Mouse (Mus musculus): ENCODE data around the gene Wdfy3. TPM values are rescaled to one million over a fixed set of nuclear protein-coding genes. Genes with fewer than 3 reads are reported as not detected.
"Not testable (repeated sequence)": the region's sequence is repeated elsewhere in the genome, so short reads cannot be mapped to it uniquely, and the experiment has no call there.

Wdfy3 gene
- polyA plus RNA-seq, 1 experiment from 2014 or later, result 15.1 TPM

GRCm38 (mm10) chr5:101988476-101988875 is 81.2 kb downstream of the Wdfy3 start:
- TF ChIP-seq CTCF (IDR thresholded peaks at IDR 0.05; ENCODE audit: low read depth), result no peak

DNA sequence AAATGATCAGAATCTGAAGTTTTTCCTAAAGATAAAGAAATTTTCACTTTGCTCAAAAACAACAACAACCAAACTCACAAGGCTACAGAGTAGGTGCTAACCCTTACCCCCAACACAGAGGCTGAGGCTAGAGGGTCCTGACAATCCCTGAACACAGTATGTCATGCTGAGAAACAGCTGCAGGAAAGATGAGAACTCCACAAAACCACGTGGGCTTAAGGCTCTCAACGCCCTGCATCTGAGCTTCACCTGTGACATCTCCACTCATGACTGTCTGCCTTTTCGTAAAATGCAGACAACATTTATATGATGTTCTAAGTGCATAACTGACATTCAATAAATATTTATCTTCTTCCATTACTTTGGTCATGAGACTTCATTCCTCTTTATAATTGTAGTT is 83.0 kb downstream of the Wdfy3 start:
- Histone ChIP-seq H3K9me3 (replicated peaks; ENCODE audit: low read length) (no peaks in the 10 kb centered on the region), H3K4me2 (ENCODE audit: low read length) (no peak overlapping the region), H3K36me3 (ENCODE audit: insufficient read depth, low read length) (no peaks in the 10 kb centered on the region), H3K4me1 (replicated peaks; ENCODE audit: insufficient read depth, low read length) (peaks cover 7% of the 10 kb centered on the region; the same call in 1 of the 2 replicates), H3K4me3 (replicated peaks; ENCODE audit: low read depth, low read length) (no peak overlapping the region), H3K27ac (no peak overlapping the region), H3K9ac (ENCODE audit: low read depth, low read length) (no peak overlapping the region), H3K27me3 (ENCODE audit: insufficient read depth, low read length) (no peaks in the 10 kb centered on the region)
- TF ChIP-seq CTCF (IDR thresholded peaks at IDR 0.05; ENCODE audit: low read depth), result no peak
- DNase-seq (ENCODE audit: low spot score), result no peak
- no peak for ATAC-seq (replicated peaks; ENCODE audit: low FRiP score, low read depth)
- 57% methylated on average over 3 of the region's 3 CpGs for WGBS

More at GRCm38 (mm10) chr5:101988476-101988875, 81.2 kb downstream of the Wdfy3 start:
- DNase-seq (ENCODE audit: low spot score) (no peak), ATAC-seq (replicated peaks; ENCODE audit: low FRiP score, low read depth) (no peak)
- WGBS, result 94% methylated on average over 10 of the region's 10 CpGs
- Histone ChIP-seq H3K27ac (no peak overlapping the region), H3K4me3 (replicated peaks; ENCODE audit: low read depth, low read length) (no peak overlapping the region), H3K9ac (ENCODE audit: low read depth, low read length) (no peak overlapping the region), H3K4me2 (ENCODE audit: low read length) (no peak overlapping the region), H3K36me3 (ENCODE audit: insufficient read depth, low read length) (no peaks in the 10 kb centered on the region), H3K4me1 (replicated peaks; ENCODE audit: insufficient read depth, low read length) (peaks cover 7% of the 10 kb centered on the region; the same call in 1 of the 2 replicates), H3K9me3 (replicated peaks; ENCODE audit: low read length) (no peaks in the 10 kb centered on the region), H3K27me3 (ENCODE audit: insufficient read depth, low read length) (no peaks in the 10 kb centered on the region)

- no peaks in the 10 kb centered on the region for H3K9me3 ChIP-seq (replicated peaks; ENCODE audit: low read length)
- no peak overlapping the region for H3K9ac ChIP-seq (ENCODE audit: low read depth, low read length)
- H3K36me3 ChIP-seq (ENCODE audit: insufficient read depth, low read length), result peaks cover 21% of the 10 kb centered on the region
- no peak for DNase-seq (ENCODE audit: low spot score)
- peak overlapping the region; percentile 71 for H3K27ac ChIP-seq
- H3K4me3 ChIP-seq (replicated peaks; ENCODE audit: low read depth, low read length), result no peak overlapping the region
- 72% methylated on average over 5 of the region's 5 CpGs for WGBS
- ATAC-seq (replicated peaks; ENCODE audit: low FRiP score, low read depth), result no peak
- TF ChIP-seq CTCF (IDR thresholded peaks at IDR 0.05; ENCODE audit: low read depth), result no peak
- H3K4me1 ChIP-seq (replicated peaks; ENCODE audit: insufficient read depth, low read length), result no peaks in the 10 kb centered on the region
- no peaks in the 10 kb centered on the region for H3K27me3 ChIP-seq (ENCODE audit: insufficient read depth, low read length)
- no peak overlapping the region for H3K4me2 ChIP-seq (ENCODE audit: low read length)
Measured at GRCm38 (mm10) chr5:101982239-101982638, 87.5 kb downstream of the Wdfy3 start.

GRCm38 (mm10) chr5:101979594-101979993 is 90.1 kb downstream of the Wdfy3 start:
- ATAC-seq (replicated peaks; ENCODE audit: low FRiP score, low read depth) (no peak), DNase-seq (ENCODE audit: low spot score) (no peak)
- WGBS, result 93% methylated on average over 6 of the region's 6 CpGs
- H3K4me2 ChIP-seq (ENCODE audit: low read length), result no peak overlapping the region
- no peak overlapping the region for H3K4me3 ChIP-seq (replicated peaks; ENCODE audit: low read depth, low read length)
- no peaks in the 10 kb centered on the region for H3K27me3 ChIP-seq (ENCODE audit: insufficient read depth, low read length)
- H3K9ac ChIP-seq (ENCODE audit: low read depth, low read length), result no peak overlapping the region
- H3K4me1 ChIP-seq (replicated peaks; ENCODE audit: insufficient read depth, low read length), result no peaks in the 10 kb centered on the region
- no peak for TF ChIP-seq CTCF (IDR thresholded peaks at IDR 0.05; ENCODE audit: low read depth)
- no peaks in the 10 kb centered on the region for H3K9me3 ChIP-seq (replicated peaks; ENCODE audit: low read length)
- peaks cover 21% of the 10 kb centered on the region for H3K36me3 ChIP-seq (ENCODE audit: insufficient read depth, low read length)
- no peak overlapping the region for H3K27ac ChIP-seq

GRCm38 (mm10) chr5:101972594-101972993 is 97.1 kb downstream of the Wdfy3 start:
- DNase-seq (ENCODE audit: low spot score); ATAC-seq (replicated peaks; ENCODE audit: low FRiP score, low read depth); H3K27me3 ChIP-seq (ENCODE audit: insufficient read depth, low read length); H3K9me3 ChIP-seq (replicated peaks; ENCODE audit: low read length); H3K9ac ChIP-seq (ENCODE audit: low read depth, low read length); H3K27ac ChIP-seq; H3K4me2 ChIP-seq (ENCODE audit: low read length); H3K36me3 ChIP-seq (ENCODE audit: insufficient read depth, low read length); H3K4me3 ChIP-seq (replicated peaks; ENCODE audit: low read depth, low read length): not testable (repeated sequence)
- WGBS, result 67% methylated on average over 4 of the region's 4 CpGs
- H3K4me1 ChIP-seq (replicated peaks; ENCODE audit: insufficient read depth, low read length), result peaks cover 19% of the 10 kb centered on the region
- TF ChIP-seq CTCF (IDR thresholded peaks at IDR 0.05; ENCODE audit: low read depth), result peak; percentile 46

- Histone ChIP-seq H3K36me3 (ENCODE audit: insufficient read depth, low read length) (peaks cover 4% of the 10 kb centered on the region), H3K9ac (ENCODE audit: low read depth, low read length) (no peak overlapping the region), H3K9me3 (replicated peaks; ENCODE audit: low read length) (no peaks in the 10 kb centered on the region), H3K4me2 (ENCODE audit: low read length) (peak overlapping the region; percentile 32), H3K27me3 (ENCODE audit: insufficient read depth, low read length) (no peaks in the 10 kb centered on the region), H3K4me1 (replicated peaks; ENCODE audit: insufficient read depth, low read length) (peaks cover 23% of the 10 kb centered on the region), H3K27ac (peak overlapping the region; percentile 87), H3K4me3 (replicated peaks; ENCODE audit: low read depth, low read length) (no peak overlapping the region)
- DNase-seq (ENCODE audit: low spot score) (peak; percentile 77), ATAC-seq (replicated peaks; ENCODE audit: low FRiP score, low read depth) (peak; percentile 80)
- peak; percentile 9; the same call in 1 of the 2 replicates for TF ChIP-seq CTCF (IDR thresholded peaks at IDR 0.05; ENCODE audit: low read depth)
- WGBS, result 14% methylated on average over 12 of the region's 12 CpGs
Measured at GRCm38 (mm10) chr5:101968153-101968851, 101.4 kb downstream of the Wdfy3 start.

Data from kidney, postnatal 0 days (tissue).